Mouse (Mus musculus): Measurements from ENCODE around the gene BC048671. TPM values are rescaled to one million over a fixed set of nuclear protein-coding genes. Genes with fewer than 3 reads are reported as not detected.
A peak's percentile ranks its signal among the peaks of the same experiment; 100 is the strongest.

BC048671 gene
- polyA plus RNA-seq (2014; fragmentation: Nextera tagmentation; extraction: Ambion mirVana) = not detected in 2 replicates

- WGBS = 100% methylated on average over 1 of the region's 1 CpGs
- Histone ChIP-seq H3K4me1 (ENCODE audit: control insufficient read depth, insufficient read depth, low read length) (no peaks in the 10 kb centered on the region), H3K27ac (ENCODE audit: low read depth, low read length) (no peak within 1 kb of the TSS), H3K36me3 (ENCODE audit: control insufficient read depth, insufficient read depth, low read length) (no peaks in the 10 kb centered on the region), H3K9ac (ENCODE audit: low read length) (no peak within 1 kb of the TSS), H3K4me3 (ENCODE audit: low read depth, low read length) (no peak within 1 kb of the TSS), H3K4me2 (no peak within 1 kb of the TSS), H3K9me3 (ENCODE audit: control insufficient read depth, low read length) (no peaks in the 10 kb centered on the region), H3K27me3 (ENCODE audit: control insufficient read depth, insufficient read depth, low read length) (no peaks in the 10 kb centered on the region)
- DNase-seq (ENCODE audit: low spot score, missing footprints) (no peak), ATAC-seq (ENCODE audit: low FRiP score) (no peak)
These were observed at the start of gene BC048671 for GRCm38 (mm10) chr6:90300919-90301318. TSS of gene BC048671 (plus strand) at chr6:90301219.

GRCm38 (mm10) chr6:90288265-90288664 is 12.8 kb upstream of the BC048671 start:
- no peaks in the 10 kb centered on the region for H3K9me3 ChIP-seq (ENCODE audit: control insufficient read depth, low read length)
- no peak overlapping the region for H3K4me2 ChIP-seq
- no peaks in the 10 kb centered on the region for H3K27me3 ChIP-seq (ENCODE audit: control insufficient read depth, insufficient read depth, low read length)
- no peak overlapping the region for H3K27ac ChIP-seq (ENCODE audit: low read depth, low read length)
- no peak overlapping the region for H3K4me3 ChIP-seq (ENCODE audit: low read depth, low read length)
- ATAC-seq (ENCODE audit: low FRiP score) (no peak), DNase-seq (ENCODE audit: low spot score, missing footprints) (no peak)
- no peaks in the 10 kb centered on the region for H3K4me1 ChIP-seq (ENCODE audit: control insufficient read depth, insufficient read depth, low read length)
- 56% methylated on average over 12 of the region's 12 CpGs for whole genome bisulfite sequencing
- H3K36me3 ChIP-seq (ENCODE audit: control insufficient read depth, insufficient read depth, low read length) = no peaks in the 10 kb centered on the region
- no peak overlapping the region for H3K9ac ChIP-seq (ENCODE audit: low read length)

- ATAC-seq (ENCODE audit: low FRiP score) = no peak
- Histone ChIP-seq H3K27ac (ENCODE audit: low read depth, low read length) (no peak overlapping the region), H3K27me3 (ENCODE audit: control insufficient read depth, insufficient read depth, low read length) (no peaks in the 10 kb centered on the region), H3K4me3 (ENCODE audit: low read depth, low read length) (no peak overlapping the region), H3K9ac (ENCODE audit: low read length) (no peak overlapping the region), H3K4me1 (ENCODE audit: control insufficient read depth, insufficient read depth, low read length) (no peaks in the 10 kb centered on the region), H3K4me2 (no peak overlapping the region), H3K9me3 (ENCODE audit: control insufficient read depth, low read length) (peaks cover 9% of the 10 kb centered on the region), H3K36me3 (ENCODE audit: control insufficient read depth, insufficient read depth, low read length) (no peaks in the 10 kb centered on the region)
- no peak for DNase-seq (ENCODE audit: low spot score, missing footprints)
- WGBS = 88% methylated on average over 6 of the region's 6 CpGs
These were observed 5.4 kb downstream of the BC048671 start for GRCm38 (mm10) chr6:90306315-90306975.

- DNase-seq (ENCODE audit: low spot score, missing footprints) (no peak), ATAC-seq (ENCODE audit: low FRiP score) (0 out of 2 replicates have a peak, but pooled peaks have one; percentile 46)
- H3K4me3 ChIP-seq (ENCODE audit: low read depth, low read length) = no peak overlapping the region
- H3K27me3 ChIP-seq (ENCODE audit: control insufficient read depth, insufficient read depth, low read length) = no peaks in the 10 kb centered on the region
- H3K4me2 ChIP-seq = no peak overlapping the region
- no peak overlapping the region for H3K27ac ChIP-seq (ENCODE audit: low read depth, low read length)
- no peaks in the 10 kb centered on the region for H3K4me1 ChIP-seq (ENCODE audit: control insufficient read depth, insufficient read depth, low read length)
- H3K36me3 ChIP-seq (ENCODE audit: control insufficient read depth, insufficient read depth, low read length) = no peaks in the 10 kb centered on the region
- 86% methylated on average over 87 of the region's 87 CpGs for WGBS
- peaks cover 9% of the 10 kb centered on the region for H3K9me3 ChIP-seq (ENCODE audit: control insufficient read depth, low read length)
- no peak overlapping the region for H3K9ac ChIP-seq (ENCODE audit: low read length)
These were observed 8.1 kb downstream of the BC048671 start for GRCm38 (mm10) chr6:90308839-90309778.

- Histone ChIP-seq H3K4me3 (ENCODE audit: low read depth, low read length) (no peak overlapping the region), H3K27me3 (ENCODE audit: control insufficient read depth, insufficient read depth, low read length) (no peaks in the 10 kb centered on the region), H3K9ac (ENCODE audit: low read length) (no peak overlapping the region), H3K27ac (ENCODE audit: low read depth, low read length) (no peak overlapping the region), H3K4me2 (no peak overlapping the region), H3K9me3 (ENCODE audit: control insufficient read depth, low read length) (no peaks in the 10 kb centered on the region), H3K36me3 (ENCODE audit: control insufficient read depth, insufficient read depth, low read length) (no peaks in the 10 kb centered on the region), H3K4me1 (ENCODE audit: control insufficient read depth, insufficient read depth, low read length) (no peaks in the 10 kb centered on the region)
- ATAC-seq (ENCODE audit: low FRiP score) (no peak), DNase-seq (ENCODE audit: low spot score, missing footprints) (no peak)
- WGBS = 86% methylated on average over 5 of the region's 5 CpGs
These were observed 14.9 kb downstream of the BC048671 start for GRCm38 (mm10) chr6:90315961-90316360.

- no peak overlapping the region for H3K9ac ChIP-seq (ENCODE audit: low read length)
- H3K36me3 ChIP-seq (ENCODE audit: control insufficient read depth, insufficient read depth, low read length) = no peaks in the 10 kb centered on the region
- WGBS = 82% methylated on average over 2 of the region's 2 CpGs
- no peak overlapping the region for H3K4me2 ChIP-seq
- ATAC-seq (ENCODE audit: low FRiP score) (no peak), DNase-seq (ENCODE audit: low spot score, missing footprints) (no peak)
- no peak overlapping the region for H3K27ac ChIP-seq (ENCODE audit: low read depth, low read length)
- H3K9me3 ChIP-seq (ENCODE audit: control insufficient read depth, low read length) = no peaks in the 10 kb centered on the region
- H3K27me3 ChIP-seq (ENCODE audit: control insufficient read depth, insufficient read depth, low read length) = no peaks in the 10 kb centered on the region
- H3K4me1 ChIP-seq (ENCODE audit: control insufficient read depth, insufficient read depth, low read length) = no peaks in the 10 kb centered on the region
- no peak overlapping the region for H3K4me3 ChIP-seq (ENCODE audit: low read depth, low read length)
These were observed 16.7 kb downstream of the BC048671 start for GRCm38 (mm10) chr6:90317510-90318258.

GRCm38 (mm10) chr6:90319019-90319418 is 18.0 kb downstream of the BC048671 start:
- 90% methylated on average over 2 of the region's 2 CpGs for WGBS

GRCm38 (mm10) chr6:90319475-90320191 is 18.6 kb downstream of the BC048671 start:
- H3K9me3 ChIP-seq (ENCODE audit: control insufficient read depth, low read length) = no peaks in the 10 kb centered on the region
- H3K4me1 ChIP-seq (ENCODE audit: control insufficient read depth, insufficient read depth, low read length) = no peaks in the 10 kb centered on the region
- no peak overlapping the region for H3K27ac ChIP-seq (ENCODE audit: low read depth, low read length)
- H3K9ac ChIP-seq (ENCODE audit: low read length) = no peak overlapping the region
- no peak overlapping the region for H3K4me3 ChIP-seq (ENCODE audit: low read depth, low read length)
- no peak overlapping the region for H3K4me2 ChIP-seq
- WGBS = 86% methylated on average over 7 of the region's 7 CpGs
- ATAC-seq (ENCODE audit: low FRiP score) = no peak
- H3K27me3 ChIP-seq (ENCODE audit: control insufficient read depth, insufficient read depth, low read length) = no peaks in the 10 kb centered on the region
- DNase-seq (ENCODE audit: low spot score, missing footprints) = no peak
- H3K36me3 ChIP-seq (ENCODE audit: control insufficient read depth, insufficient read depth, low read length) = no peaks in the 10 kb centered on the region

More at GRCm38 (mm10) chr6:90319019-90319418, 18.0 kb downstream of the BC048671 start:
- no peaks in the 10 kb centered on the region for H3K27me3 ChIP-seq (ENCODE audit: control insufficient read depth, insufficient read depth, low read length)
- no peak overlapping the region for H3K9ac ChIP-seq (ENCODE audit: low read length)
- H3K4me3 ChIP-seq (ENCODE audit: low read depth, low read length) = no peak overlapping the region
- H3K4me1 ChIP-seq (ENCODE audit: control insufficient read depth, insufficient read depth, low read length) = no peaks in the 10 kb centered on the region
- no peak overlapping the region for H3K27ac ChIP-seq (ENCODE audit: low read depth, low read length)
- DNase-seq (ENCODE audit: low spot score, missing footprints) (no peak), ATAC-seq (ENCODE audit: low FRiP score) (no peak)
- H3K36me3 ChIP-seq (ENCODE audit: control insufficient read depth, insufficient read depth, low read length) = no peaks in the 10 kb centered on the region
- H3K4me2 ChIP-seq = no peak overlapping the region
- H3K9me3 ChIP-seq (ENCODE audit: control insufficient read depth, low read length) = no peaks in the 10 kb centered on the region
